Mouse (Mus musculus): ENCODE data around the gene Rln3.

Rln3 gene

GRCm38 (mm10) chr8:84002957-84003611 lies 41.7 kb downstream of the Rln3 start:
- in situ Hi-C loops (cut with MboI; ENCODE audit: low pct_unique_long_range_greater_than_20kb in 1 of 2, low sequenced_read_pairs in 2 of 2, unreplicated experiment in 1 of 2): no loop called here

GRCm38 (mm10) chr8:84001281-84002000 lies 43.4 kb downstream of the Rln3 start, which contains the start of gene 1700067K01Rik:
TSS of gene 1700067K01Rik (plus strand) at chr8:84001502.
- in situ Hi-C loops (cut with MboI; ENCODE audit: low pct_unique_long_range_greater_than_20kb in 1 of 2, low sequenced_read_pairs in 2 of 2, unreplicated experiment in 1 of 2): no loop called here

DNA sequence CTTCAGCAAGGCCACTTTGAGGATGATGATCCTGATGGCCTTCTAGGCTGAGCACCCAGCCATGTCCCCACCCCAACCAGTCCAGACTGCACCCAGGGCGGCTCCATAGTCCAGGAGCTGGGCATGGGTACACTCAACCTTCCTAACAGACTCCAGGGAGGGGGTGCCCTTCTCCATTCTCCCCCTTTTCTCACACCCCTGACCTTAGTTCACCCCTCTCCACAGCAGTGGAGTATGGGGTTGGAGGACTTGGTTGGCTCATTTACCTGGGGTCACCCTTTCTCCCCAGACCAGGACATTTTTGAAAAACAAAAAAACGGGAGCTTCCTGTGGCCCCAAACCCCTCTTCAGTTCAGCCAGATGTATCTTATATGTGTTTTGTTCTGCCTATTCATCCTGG lies 45.0 kb downstream of the Rln3 start:
- in situ Hi-C loops (cut with MboI; ENCODE audit: low pct_unique_long_range_greater_than_20kb in 1 of 2, low sequenced_read_pairs in 2 of 2, unreplicated experiment in 1 of 2): no loop called here

- in situ Hi-C loops (cut with MboI; ENCODE audit: low pct_unique_long_range_greater_than_20kb in 1 of 2, low sequenced_read_pairs in 2 of 2, unreplicated experiment in 1 of 2): no loop called here
Observed at GRCm38 (mm10) chr8:83999057-83999705, 45.6 kb downstream of the Rln3 start.

DNA sequence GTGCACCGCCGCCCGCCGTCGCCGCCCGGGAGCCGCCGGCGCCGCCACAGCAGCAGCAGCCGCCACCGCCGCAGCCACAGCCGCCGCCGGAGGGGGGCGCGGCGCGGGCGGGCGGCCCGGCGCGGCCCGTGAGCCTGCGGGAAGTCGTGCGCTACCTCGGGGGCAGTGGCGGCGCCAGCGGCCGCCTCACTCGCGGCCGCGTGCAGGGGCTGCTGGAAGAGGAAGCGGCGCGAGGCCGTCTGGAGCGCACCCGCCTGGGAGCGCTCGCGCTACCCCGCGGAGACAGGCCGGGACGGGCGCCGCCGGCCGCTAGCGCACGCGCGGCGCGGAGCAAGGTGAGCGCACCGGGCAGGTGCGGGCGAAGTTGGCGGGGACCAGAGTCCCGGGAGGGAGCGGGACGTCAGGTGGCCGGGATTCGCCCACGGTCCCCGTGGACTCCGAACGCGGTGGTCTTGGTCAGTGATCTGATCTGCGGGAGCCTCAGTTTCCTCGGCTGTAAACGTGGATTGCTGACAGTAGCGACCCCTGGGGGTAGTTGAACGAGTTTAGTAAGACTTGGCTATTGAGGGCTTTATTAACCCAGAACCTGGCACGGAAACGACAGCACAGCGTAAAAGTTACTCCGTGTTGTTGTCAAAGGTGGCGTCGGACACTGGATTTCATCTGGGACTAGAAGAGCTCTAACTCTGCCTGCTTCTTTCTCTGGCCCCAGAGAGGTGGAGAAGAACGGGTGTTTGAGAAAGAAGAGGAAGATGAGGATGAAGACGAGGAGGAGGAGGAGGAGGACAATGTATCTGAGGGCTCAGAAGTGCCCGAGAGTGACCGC lies 46.4 kb downstream of the Rln3 start:
- in situ Hi-C loops (cut with MboI; ENCODE audit: low pct_unique_long_range_greater_than_20kb in 1 of 2, low sequenced_read_pairs in 2 of 2, unreplicated experiment in 1 of 2): no loop called here

- in situ Hi-C loops (cut with MboI; ENCODE audit: low pct_unique_long_range_greater_than_20kb in 1 of 2, low sequenced_read_pairs in 2 of 2, unreplicated experiment in 1 of 2): no loop called here
Observed at GRCm38 (mm10) chr8:83997511-83998141, 47.2 kb downstream of the Rln3 start, which contains the start of gene Samd1. TSS of gene Samd1 (plus strand) at chr8:83997672.

GRCm38 (mm10) chr8:83996567-83997505 lies 48.0 kb downstream of the Rln3 start:
- in situ Hi-C loops (cut with MboI; ENCODE audit: low pct_unique_long_range_greater_than_20kb in 1 of 2, low sequenced_read_pairs in 2 of 2, unreplicated experiment in 1 of 2): no loop called here

GRCm38 (mm10) chr8:83995973-83996372 lies 48.8 kb downstream of the Rln3 start:
- in situ Hi-C loops (cut with MboI; ENCODE audit: low pct_unique_long_range_greater_than_20kb in 1 of 2, low sequenced_read_pairs in 2 of 2, unreplicated experiment in 1 of 2): no loop called here

DNA sequence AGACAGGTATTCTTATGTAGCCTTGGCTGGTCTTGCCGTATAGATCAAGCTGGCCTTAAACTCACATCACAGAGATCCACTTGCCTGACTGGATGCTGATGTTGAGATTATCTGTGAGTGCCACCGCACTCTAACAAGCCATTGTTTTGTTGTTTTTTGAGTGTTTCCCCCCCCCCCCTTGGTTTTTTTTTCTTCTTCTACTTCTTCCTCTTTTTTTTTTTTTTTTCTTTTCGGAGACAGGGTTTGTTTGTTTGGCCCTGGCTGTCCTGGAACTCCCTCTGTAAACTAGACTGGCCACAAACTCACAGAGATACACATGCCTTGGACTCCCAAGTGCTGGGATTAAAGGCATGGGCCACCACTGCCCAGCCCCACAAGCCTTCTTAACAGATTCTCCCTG lies 50.8 kb downstream of the Rln3 start:
- in situ Hi-C loops (cut with MboI; ENCODE audit: low pct_unique_long_range_greater_than_20kb in 1 of 2, low sequenced_read_pairs in 2 of 2, unreplicated experiment in 1 of 2): no loop called here
